Mouse (Mus musculus): ENCODE results near the gene Gins3. TPM values are rescaled to one million over a fixed set of nuclear protein-coding genes. Genes with fewer than 3 reads are reported as not detected.

Gene Gins3
- polyA plus RNA-seq, 1 experiment, result 7.2 TPM

- H3K4me1 ChIP-seq (replicated peaks; ENCODE audit: control insufficient read depth, insufficient read depth, low read length), result no peaks in the 10 kb centered on the region
- DNase-seq, result no peak
- H3K27ac ChIP-seq (ENCODE audit: control insufficient read depth, insufficient read depth, low read length), result no peak overlapping the region
- H3K36me3 ChIP-seq (ENCODE audit: control insufficient read depth, insufficient read depth, low read length), result no peaks in the 10 kb centered on the region
- 87% methylated on average over 5 of the region's 5 CpGs for WGBS
- no peaks in the 10 kb centered on the region for H3K27me3 ChIP-seq (ENCODE audit: control insufficient read depth, insufficient read depth, low read length)
- TF ChIP-seq POLR2A (IDR thresholded peaks at IDR 0.05; ENCODE audit: control insufficient read depth, extremely low read depth, insufficient read depth, low read length, poor library complexity), result no peak
- TF ChIP-seq CTCF (IDR thresholded peaks at IDR 0.05; ENCODE audit: borderline replicate concordance, control insufficient read depth, extremely low read depth, insufficient read depth, low read length, poor library complexity), result no peak
- no peak overlapping the region for H3K4me3 ChIP-seq (ENCODE audit: control insufficient read depth, insufficient read depth, low read length)
These were observed 23.8 kb upstream of the Gins3 start for GRCm38 (mm10) chr8:95609406-95609805.

GRCm38 (mm10) chr8:95610749-95611148 lies 22.5 kb upstream of the Gins3 start:
- TF ChIP-seq POLR2A (IDR thresholded peaks at IDR 0.05; ENCODE audit: control insufficient read depth, extremely low read depth, insufficient read depth, low read length, poor library complexity) (no peak), CTCF (IDR thresholded peaks at IDR 0.05; ENCODE audit: borderline replicate concordance, control insufficient read depth, extremely low read depth, insufficient read depth, low read length, poor library complexity) (no peak)
- no peak for DNase-seq
- Histone ChIP-seq H3K27me3 (ENCODE audit: control insufficient read depth, insufficient read depth, low read length) (no peaks in the 10 kb centered on the region), H3K36me3 (ENCODE audit: control insufficient read depth, insufficient read depth, low read length) (no peaks in the 10 kb centered on the region), H3K4me1 (replicated peaks; ENCODE audit: control insufficient read depth, insufficient read depth, low read length) (no peaks in the 10 kb centered on the region), H3K27ac (ENCODE audit: control insufficient read depth, insufficient read depth, low read length) (no peak overlapping the region), H3K4me3 (ENCODE audit: control insufficient read depth, insufficient read depth, low read length) (no peak overlapping the region)
- WGBS, result 75% methylated on average over 14 of the region's 14 CpGs

GRCm38 (mm10) chr8:95611769-95612168 lies 21.5 kb upstream of the Gins3 start:
- DNase-seq, result no peak
- WGBS, result 78% methylated on average over 5 of the region's 5 CpGs
- H3K4me3 ChIP-seq (ENCODE audit: control insufficient read depth, insufficient read depth, low read length), result no peak overlapping the region
- no peaks in the 10 kb centered on the region for H3K36me3 ChIP-seq (ENCODE audit: control insufficient read depth, insufficient read depth, low read length)
- H3K4me1 ChIP-seq (replicated peaks; ENCODE audit: control insufficient read depth, insufficient read depth, low read length), result no peaks in the 10 kb centered on the region
- TF ChIP-seq CTCF (IDR thresholded peaks at IDR 0.05; ENCODE audit: borderline replicate concordance, control insufficient read depth, extremely low read depth, insufficient read depth, low read length, poor library complexity), result no peak
- no peak for TF ChIP-seq POLR2A (IDR thresholded peaks at IDR 0.05; ENCODE audit: control insufficient read depth, extremely low read depth, insufficient read depth, low read length, poor library complexity)
- no peak overlapping the region for H3K27ac ChIP-seq (ENCODE audit: control insufficient read depth, insufficient read depth, low read length)
- no peaks in the 10 kb centered on the region for H3K27me3 ChIP-seq (ENCODE audit: control insufficient read depth, insufficient read depth, low read length)

GRCm38 (mm10) chr8:95616383-95616782 lies 16.9 kb upstream of the Gins3 start:
- 95% methylated on average over 7 of the region's 7 CpGs for WGBS
- H3K4me1 ChIP-seq (replicated peaks; ENCODE audit: control insufficient read depth, insufficient read depth, low read length), result no peaks in the 10 kb centered on the region
- no peak for TF ChIP-seq POLR2A (IDR thresholded peaks at IDR 0.05; ENCODE audit: control insufficient read depth, extremely low read depth, insufficient read depth, low read length, poor library complexity)
- no peak for TF ChIP-seq CTCF (IDR thresholded peaks at IDR 0.05; ENCODE audit: borderline replicate concordance, control insufficient read depth, extremely low read depth, insufficient read depth, low read length, poor library complexity)
- no peaks in the 10 kb centered on the region for H3K27me3 ChIP-seq (ENCODE audit: control insufficient read depth, insufficient read depth, low read length)
- no peak overlapping the region for H3K4me3 ChIP-seq (ENCODE audit: control insufficient read depth, insufficient read depth, low read length)
- H3K27ac ChIP-seq (ENCODE audit: control insufficient read depth, insufficient read depth, low read length), result no peak overlapping the region
- DNase-seq, result no peak
- no peaks in the 10 kb centered on the region for H3K36me3 ChIP-seq (ENCODE audit: control insufficient read depth, insufficient read depth, low read length)

GRCm38 (mm10) chr8:95620046-95620445 lies 13.2 kb upstream of the Gins3 start:
- no peak for DNase-seq
- WGBS, result 91% methylated on average over 2 of the region's 2 CpGs
- H3K27me3 ChIP-seq (ENCODE audit: control insufficient read depth, insufficient read depth, low read length), result no peaks in the 10 kb centered on the region

GRCm38 (mm10) chr8:95624833-95625232 lies 8.4 kb upstream of the Gins3 start:
- no peak for DNase-seq
- no peaks in the 10 kb centered on the region for H3K4me1 ChIP-seq (replicated peaks; ENCODE audit: control insufficient read depth, insufficient read depth, low read length)
- WGBS, result 93% methylated on average over 2 of the region's 2 CpGs
- H3K27ac ChIP-seq (ENCODE audit: control insufficient read depth, insufficient read depth, low read length), result no peak overlapping the region
- no peaks in the 10 kb centered on the region for H3K36me3 ChIP-seq (ENCODE audit: control insufficient read depth, insufficient read depth, low read length)
- no peak overlapping the region for H3K4me3 ChIP-seq (ENCODE audit: control insufficient read depth, insufficient read depth, low read length)
- TF ChIP-seq CTCF (IDR thresholded peaks at IDR 0.05; ENCODE audit: borderline replicate concordance, control insufficient read depth, extremely low read depth, insufficient read depth, low read length, poor library complexity) (no peak), POLR2A (IDR thresholded peaks at IDR 0.05; ENCODE audit: control insufficient read depth, extremely low read depth, insufficient read depth, low read length, poor library complexity) (no peak)
- no peaks in the 10 kb centered on the region for H3K27me3 ChIP-seq (ENCODE audit: control insufficient read depth, insufficient read depth, low read length)

More at GRCm38 (mm10) chr8:95620046-95620445, 13.2 kb upstream of the Gins3 start:
- TF ChIP-seq CTCF (IDR thresholded peaks at IDR 0.05; ENCODE audit: borderline replicate concordance, control insufficient read depth, extremely low read depth, insufficient read depth, low read length, poor library complexity), result no peak
- no peak for TF ChIP-seq POLR2A (IDR thresholded peaks at IDR 0.05; ENCODE audit: control insufficient read depth, extremely low read depth, insufficient read depth, low read length, poor library complexity)
- no peaks in the 10 kb centered on the region for H3K36me3 ChIP-seq (ENCODE audit: control insufficient read depth, insufficient read depth, low read length)
- H3K4me3 ChIP-seq (ENCODE audit: control insufficient read depth, insufficient read depth, low read length), result no peak overlapping the region
- no peaks in the 10 kb centered on the region for H3K4me1 ChIP-seq (replicated peaks; ENCODE audit: control insufficient read depth, insufficient read depth, low read length)
- no peak overlapping the region for H3K27ac ChIP-seq (ENCODE audit: control insufficient read depth, insufficient read depth, low read length)

GRCm38 (mm10) chr8:95632840-95633239 lies 413 bp upstream of the Gins3 start:
- H3K36me3 ChIP-seq (ENCODE audit: control insufficient read depth, insufficient read depth, low read length), result no peaks in the 10 kb centered on the region
- 90% methylated on average over 6 of the region's 6 CpGs for WGBS
- H3K4me1 ChIP-seq (replicated peaks; ENCODE audit: control insufficient read depth, insufficient read depth, low read length), result peaks cover 6% of the 10 kb centered on the region
- no peak overlapping the region for H3K4me3 ChIP-seq (ENCODE audit: control insufficient read depth, insufficient read depth, low read length)
- no peaks in the 10 kb centered on the region for H3K27me3 ChIP-seq (ENCODE audit: control insufficient read depth, insufficient read depth, low read length)
- TF ChIP-seq CTCF (IDR thresholded peaks at IDR 0.05; ENCODE audit: borderline replicate concordance, control insufficient read depth, extremely low read depth, insufficient read depth, low read length, poor library complexity), result no peak
- TF ChIP-seq POLR2A (IDR thresholded peaks at IDR 0.05; ENCODE audit: control insufficient read depth, extremely low read depth, insufficient read depth, low read length, poor library complexity), result no peak
- DNase-seq, result no peak
- H3K27ac ChIP-seq (ENCODE audit: control insufficient read depth, insufficient read depth, low read length), result no peak overlapping the region
